Mouse (Mus musculus): ENCODE data around the gene Gfm2. TPM values are rescaled to one million over a fixed set of nuclear protein-coding genes. Genes with fewer than 3 reads are reported as not detected.

Gfm2 gene
- total RNA-seq, 4 experiments from 2014 or later: 51.6 to 61.2 (median 56.9) TPM

DNA sequence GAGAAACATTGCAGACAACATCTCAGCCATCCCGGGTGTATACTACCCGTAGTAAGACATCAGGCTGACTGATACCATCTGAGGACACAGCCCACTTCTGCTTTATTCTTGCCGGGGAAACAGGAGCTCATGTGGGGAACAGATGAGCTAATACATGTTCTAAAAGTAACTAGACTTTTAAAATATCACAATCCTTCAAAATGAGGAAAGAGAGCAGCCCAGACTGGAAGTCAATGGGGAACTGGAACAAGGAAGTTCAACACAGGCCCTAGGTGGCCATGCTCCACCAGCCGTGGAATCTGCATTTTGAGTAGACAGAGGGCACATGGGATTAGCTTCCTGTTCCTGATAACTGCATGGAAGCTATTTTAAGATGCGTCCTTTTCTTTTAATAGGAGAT, 50.0 kb downstream of the Gfm2 start:
- peak; percentile 53 for DNase-seq (ENCODE audit: low spot score)

DNA sequence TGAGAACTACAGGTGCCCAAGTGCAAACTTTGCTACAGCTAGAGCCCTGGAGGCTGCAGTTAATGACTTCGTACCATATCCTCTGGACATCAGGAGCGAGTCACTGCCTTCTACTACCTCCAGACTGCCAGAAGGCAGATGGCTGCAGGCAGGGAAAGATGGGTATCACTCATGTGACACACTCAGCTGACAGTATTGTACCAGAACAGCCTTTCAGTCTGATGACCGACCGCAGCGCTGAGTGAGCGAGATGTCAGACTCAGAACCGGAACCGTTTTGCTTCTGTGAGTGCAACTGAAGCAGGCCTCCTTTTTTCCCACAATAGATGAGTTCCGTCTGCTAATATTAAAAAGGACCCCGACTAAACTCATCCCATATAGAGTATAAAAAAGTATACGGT, 54.9 kb downstream of the Gfm2 start:
- no peak for DNase-seq (ENCODE audit: low spot score)

DNA sequence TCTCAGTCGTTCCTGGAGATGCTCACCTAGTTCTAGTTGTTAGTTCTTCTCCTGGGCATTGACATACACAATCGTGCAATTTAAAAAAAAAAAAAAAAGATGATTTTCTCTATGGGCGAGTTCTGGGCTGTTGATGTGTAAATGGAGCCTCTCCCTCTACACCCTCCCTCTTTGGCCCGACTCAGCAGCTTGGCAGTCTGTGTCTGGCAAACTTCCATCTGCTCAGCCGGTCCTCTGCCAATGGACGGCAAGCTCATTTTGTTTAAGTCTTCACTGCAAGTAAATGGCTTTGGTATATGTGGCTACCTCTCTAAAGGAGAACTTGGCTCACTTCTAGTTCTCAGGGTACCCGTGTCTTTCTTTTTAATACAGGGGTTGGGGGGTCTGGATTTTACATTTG, 55.7 kb downstream of the Gfm2 start:
- DNase-seq (ENCODE audit: low spot score): peak; percentile 66

DNA sequence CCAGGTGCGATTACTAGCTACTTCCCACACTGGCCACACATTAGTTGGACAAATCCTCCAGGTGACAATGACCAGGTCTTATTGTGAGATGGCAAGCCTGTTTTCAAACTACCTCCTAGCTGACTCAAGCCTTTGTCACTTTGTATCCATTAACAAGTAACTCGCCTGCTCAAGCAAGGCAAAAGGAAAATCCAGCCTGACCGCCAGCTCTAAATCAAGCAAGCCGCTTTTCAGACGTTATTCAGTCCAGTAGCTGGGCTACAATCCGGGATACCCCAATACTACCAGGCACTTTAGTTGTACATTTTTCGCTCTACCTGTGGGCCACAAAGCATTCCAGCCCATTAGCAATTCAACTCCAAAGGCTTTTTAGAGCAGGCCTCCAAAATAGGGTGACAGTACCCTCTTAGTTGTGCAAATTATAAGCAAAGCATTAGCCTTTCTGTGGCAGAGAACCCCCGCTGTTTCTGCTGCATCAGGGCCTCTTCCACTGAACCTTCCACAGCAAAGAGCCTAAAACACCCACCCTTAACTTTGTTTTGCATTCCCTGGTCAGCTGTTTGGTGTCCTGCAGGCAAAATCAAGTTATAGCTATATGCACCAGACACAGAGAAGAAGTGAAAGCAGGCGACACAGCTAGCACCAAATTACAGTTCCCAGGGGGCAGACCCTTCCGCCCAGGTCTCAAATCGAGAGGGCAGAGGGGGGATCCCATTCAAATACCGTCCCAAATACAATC, 58.6 kb downstream of the Gfm2 start:
- DNase-seq (ENCODE audit: low spot score): no peak

DNA sequence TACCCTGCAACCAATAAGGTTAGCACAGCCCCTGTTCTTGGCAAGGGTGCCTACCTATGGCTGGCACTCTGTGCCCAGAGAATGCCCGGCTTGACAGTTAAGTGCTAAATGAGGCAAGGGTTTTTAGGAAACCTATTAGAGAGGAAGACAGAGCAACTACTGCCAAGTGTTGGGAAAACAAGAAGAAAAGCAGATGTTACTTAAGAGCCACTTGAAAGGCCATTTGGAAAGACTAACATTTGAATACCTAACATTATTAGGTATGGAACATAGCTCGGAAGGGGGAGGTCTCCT, 59.1 kb downstream of the Gfm2 start:
- no peak for DNase-seq (ENCODE audit: low spot score)

DNA sequence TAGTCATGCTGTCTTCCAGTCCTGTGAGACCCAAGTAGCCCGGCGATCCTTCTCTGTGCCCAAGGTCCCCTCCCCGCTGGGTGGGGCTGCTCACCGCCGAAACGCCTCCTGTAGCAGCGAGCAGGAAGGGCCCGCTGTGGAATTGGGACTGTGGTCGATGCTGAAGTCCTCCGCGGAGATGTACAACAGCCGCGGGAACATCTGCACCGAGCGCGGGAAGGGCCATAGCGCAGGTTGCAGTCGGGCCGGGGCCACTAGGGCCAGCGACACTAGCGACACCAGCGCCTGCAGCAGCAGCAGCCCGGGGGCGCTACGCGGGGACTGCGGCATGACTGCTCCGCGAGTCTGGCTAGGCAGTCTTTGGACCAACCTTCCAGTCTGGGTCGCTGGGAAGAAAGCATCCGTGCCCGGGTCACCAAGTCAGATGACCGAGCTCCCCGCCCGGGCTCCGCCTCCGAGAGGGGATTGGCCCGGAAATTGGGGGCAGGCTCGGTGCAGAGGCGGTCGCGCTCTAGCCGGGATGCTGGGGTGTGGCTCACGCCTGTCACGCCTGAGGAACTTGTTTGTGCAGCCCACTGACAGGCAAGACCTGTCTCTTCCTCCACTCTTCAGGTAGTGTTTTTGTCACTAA, 60.3 kb downstream of the Gfm2 start, which contains the start of gene Hexb:
Gene Hexb (minus strand): TSS at position 426 of the 631 bp plus-strand sequence.
- peak; percentile 97 for DNase-seq (ENCODE audit: low spot score)

DNA sequence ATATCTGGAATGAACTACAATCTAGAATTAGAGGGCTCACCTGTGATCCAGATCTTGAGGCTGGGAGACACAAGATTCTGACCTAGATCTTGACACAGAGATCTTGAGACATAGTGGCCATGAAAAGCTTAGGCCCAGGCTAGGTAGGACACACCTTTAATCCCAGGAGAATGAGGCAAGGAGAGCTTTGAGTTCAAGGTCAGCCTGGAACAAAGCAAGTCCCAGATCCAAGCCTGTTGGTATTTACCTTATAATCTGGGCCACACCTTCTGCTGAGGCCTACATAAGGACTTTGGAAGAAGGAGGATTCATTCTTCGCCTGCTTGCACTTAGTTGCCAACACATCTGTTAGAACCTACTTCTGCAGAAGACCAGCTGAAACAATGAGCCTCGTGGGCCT, 61.4 kb downstream of the Gfm2 start:
- DNase-seq (ENCODE audit: low spot score): no peak

DNA sequence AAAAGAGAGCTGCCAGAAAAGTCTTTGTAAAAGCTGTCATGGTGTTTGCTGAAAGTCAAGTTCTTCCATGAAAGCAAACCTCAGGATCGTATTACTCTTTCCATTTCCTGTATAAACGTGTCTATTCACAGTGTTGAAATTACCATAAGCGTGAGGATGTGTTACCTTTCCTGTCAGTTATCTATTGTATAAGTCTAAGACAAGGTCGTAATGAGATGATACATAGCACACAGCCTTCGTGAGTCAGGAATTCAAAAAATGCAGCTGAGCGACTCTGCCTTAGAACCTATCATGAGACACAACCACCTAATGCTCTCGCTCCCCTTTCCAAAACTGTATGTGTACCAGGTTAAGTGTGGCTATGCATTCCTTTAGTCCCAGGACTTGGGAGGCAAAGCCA, 63.3 kb downstream of the Gfm2 start:
- DNase-seq (ENCODE audit: low spot score): no peak

DNA sequence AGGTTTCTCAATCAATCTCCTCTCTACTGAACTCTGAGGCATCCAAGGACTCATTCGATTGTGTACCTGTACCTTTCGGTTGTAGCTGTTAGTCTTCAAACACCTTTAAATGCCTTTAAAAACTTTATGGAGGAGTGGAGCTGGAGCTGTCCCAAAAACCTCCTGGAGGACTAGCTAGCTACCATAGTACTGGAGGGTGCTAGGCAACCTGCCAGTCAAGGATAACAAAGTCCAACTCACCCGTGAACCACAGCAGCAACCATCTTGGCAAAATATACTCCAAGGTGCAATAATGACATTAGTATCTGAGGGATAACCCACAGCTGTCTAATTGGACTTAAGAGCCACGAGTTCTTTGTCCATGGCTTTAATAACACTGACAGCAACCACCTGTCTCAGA, 64.2 kb downstream of the Gfm2 start:
- no peak for DNase-seq (ENCODE audit: low spot score)

DNA sequence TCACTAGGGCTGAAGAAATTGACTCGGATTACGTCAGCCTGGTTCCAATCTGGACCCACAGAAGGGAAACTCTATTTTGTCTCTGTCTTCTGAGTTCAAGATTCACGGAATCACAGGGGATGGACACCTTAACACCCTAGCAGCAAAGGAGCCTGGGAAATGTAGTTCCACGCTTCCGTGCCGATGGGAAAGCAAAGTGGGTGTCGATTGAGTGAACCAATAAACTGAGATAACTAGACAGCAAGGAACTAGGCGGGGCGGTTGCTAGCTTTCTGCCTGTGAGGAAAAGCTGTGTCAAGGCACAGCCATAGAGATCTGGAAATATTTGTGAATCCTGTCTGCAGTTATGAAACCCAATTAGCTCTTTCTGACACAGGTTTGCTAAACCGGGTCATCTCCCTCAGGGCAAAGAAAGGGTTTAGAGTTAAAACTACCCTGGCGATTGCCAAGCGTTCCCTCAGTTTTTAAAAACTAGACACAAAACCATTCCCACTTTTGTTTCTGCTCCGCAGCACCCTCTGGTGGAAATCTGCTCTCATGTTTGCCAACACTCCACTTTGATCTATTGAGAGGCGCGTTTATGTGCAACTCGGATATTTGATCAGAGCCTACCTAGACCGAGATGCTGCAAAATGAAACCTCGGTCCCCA, 67.4 kb downstream of the Gfm2 start:
- peak; percentile 91 for DNase-seq (ENCODE audit: low spot score)

DNA sequence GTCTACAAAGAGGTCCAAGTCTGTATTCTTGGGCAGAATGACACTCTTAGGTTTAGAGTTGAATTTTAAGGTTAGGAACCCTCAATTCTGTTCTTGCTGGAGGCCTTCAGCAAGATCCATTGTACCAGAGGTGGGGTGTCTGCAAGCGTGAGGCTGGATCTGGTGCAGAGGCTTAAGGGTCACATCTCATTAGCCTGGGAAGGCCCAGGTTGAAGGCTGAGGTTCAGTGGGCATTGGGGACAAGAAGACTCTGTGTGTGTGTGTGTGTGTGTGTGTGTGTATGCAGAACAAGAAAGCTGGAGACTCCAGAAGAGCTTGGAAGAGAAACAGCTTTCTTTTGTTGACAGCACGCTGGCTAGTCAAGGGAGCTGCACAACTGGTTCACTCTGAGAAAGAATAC, 68.3 kb downstream of the Gfm2 start:
- DNase-seq (ENCODE audit: low spot score): no peak

DNA sequence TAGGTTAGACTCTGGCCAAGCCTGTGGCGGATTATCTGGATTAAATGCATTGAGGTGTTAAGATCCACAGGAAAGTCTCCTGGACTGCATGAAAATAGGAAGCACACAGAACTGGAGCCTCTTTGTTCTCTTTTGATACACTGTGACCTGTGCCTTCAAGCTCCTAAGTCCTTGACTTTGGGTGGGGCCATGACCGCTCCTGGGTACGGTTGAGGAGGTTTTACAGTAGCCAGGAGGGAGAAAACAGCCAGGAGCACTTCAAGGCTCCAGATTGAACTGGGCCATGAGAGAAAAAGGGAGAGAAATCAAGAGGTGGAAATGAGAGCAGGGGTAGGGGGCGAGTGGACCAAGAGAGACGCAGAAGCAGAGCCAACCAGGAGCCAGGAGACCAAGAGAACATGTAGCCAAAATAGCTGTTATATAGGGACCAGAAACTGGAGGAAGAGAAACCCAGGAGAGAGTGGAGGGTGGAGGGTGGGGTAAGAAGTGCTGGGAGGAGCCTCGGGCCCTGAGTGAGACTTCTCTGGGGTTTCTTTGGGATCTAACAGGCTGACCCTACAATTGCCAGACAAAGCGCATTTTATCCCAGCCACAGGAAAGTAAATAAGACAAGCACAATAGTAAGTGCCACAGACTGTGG, 69.9 kb downstream of the Gfm2 start:
- no peak for DNase-seq (ENCODE audit: low spot score)

DNA sequence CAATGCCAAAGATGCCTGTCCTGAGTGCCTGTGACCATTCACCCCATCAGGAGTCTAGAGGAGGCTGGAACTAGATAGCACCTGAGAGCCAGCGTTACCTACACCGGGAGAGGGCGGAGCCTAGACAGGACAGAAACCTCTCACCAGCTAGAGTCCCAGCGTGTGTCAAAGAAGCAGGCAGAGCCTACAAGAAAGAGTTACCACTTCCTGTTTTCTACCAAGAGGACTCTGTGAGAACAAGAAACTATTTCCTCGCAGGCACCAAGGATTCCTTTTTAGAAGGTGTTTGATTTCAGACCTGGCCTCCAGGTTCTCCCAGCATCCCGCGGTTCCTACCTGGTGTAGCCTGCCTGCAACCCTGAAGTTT, 70.4 kb downstream of the Gfm2 start:
- no peak for DNase-seq (ENCODE audit: low spot score)

DNA sequence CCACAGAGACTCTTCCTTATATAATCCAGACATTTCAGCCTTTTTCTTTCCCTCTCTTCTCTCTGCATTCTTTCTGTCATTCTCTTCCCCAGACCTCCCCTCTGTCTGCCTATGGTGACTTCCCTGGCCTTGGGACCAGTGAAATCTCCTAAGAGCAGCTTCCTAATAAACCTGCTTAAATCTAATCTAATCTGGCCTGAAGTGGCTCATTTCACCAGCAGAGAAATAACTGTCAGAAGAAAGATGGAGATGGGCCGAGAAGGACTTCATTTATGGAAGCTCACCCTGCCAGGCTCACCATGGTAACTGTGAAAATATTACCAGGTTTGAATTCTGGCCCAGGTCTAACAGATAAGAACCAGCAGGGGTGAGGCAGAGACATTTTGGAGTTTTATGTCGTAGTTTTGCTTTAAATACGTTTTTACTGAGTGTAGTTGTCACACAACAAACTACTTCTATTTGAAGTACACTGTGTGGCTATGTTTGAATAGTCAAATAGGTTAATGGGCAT, 70.8 kb downstream of the Gfm2 start:
- no peak for DNase-seq (ENCODE audit: low spot score)

DNA sequence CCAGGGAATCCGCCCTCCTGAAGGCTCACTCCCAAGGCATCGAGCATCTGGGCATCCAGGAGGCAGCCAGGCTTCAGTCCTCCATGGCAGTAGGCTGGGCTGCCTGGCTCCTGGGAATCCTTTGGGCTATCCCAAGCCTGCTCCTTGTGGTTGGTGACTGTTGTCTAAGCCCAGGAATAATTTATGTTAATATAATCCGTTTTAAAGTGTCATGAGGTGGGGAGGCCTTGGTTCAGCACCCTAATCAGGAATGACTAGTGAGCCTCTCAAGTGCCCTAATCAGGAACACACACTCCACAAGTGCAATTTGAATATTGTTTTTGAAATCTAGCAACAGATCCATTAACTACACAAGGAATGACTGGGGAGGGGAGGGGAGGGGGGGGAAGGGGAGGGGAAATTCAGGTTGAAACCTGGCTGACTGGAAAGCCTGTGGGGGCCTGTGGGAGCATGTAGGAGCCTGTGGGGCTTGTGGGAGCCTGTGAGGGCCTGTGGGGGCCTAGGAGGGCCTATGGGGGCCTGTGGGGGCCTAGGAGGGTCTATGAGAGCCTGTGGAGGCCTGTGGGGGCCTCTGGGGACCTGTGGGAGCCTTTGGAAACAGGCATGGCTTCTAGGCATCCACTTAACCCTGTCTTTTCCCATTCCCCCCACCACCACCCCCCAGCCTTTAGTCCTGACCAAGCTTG, 77.0 kb downstream of the Gfm2 start:
- no peak for DNase-seq (ENCODE audit: low spot score)

DNA sequence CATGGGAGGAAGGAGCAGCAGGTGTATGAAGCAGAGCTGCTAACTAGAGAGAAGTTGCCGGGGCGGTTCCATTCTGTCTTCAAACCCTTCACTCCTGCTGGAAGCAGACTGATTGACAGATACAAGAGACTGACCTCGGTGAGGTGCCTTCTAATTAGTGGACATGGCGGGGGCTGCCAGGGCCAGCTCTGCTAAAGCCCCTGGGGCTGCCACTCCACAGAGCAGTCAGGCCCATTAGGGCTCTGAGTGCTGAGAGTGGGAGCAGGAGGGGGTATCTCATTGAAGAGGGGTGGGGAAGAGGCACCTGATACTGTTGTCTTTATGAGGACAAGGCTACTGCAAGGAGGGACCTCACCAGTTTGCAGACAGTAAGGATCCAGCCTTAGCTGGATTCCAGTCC, 77.8 kb downstream of the Gfm2 start:
- no peak for DNase-seq (ENCODE audit: low spot score)

DNA sequence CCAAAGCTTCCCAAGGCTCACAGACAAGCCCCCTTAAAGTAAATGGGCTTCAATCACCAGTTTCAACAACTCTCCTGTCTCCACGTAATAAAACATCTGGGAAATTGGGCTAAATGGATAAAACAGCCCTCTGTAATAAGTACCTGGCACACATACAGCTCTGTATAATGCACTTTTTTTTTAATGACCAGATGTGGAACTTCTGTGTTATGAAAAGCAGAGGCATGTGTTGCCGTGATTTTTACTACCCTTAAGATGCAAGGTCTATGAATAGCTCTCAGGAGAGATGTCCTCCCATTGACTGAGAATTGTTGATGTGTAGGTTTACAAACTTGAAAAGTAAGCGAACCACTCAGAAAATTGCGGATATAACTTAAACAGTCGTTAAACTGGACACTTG, 78.5 kb downstream of the Gfm2 start:
- DNase-seq (ENCODE audit: low spot score): no peak

DNA sequence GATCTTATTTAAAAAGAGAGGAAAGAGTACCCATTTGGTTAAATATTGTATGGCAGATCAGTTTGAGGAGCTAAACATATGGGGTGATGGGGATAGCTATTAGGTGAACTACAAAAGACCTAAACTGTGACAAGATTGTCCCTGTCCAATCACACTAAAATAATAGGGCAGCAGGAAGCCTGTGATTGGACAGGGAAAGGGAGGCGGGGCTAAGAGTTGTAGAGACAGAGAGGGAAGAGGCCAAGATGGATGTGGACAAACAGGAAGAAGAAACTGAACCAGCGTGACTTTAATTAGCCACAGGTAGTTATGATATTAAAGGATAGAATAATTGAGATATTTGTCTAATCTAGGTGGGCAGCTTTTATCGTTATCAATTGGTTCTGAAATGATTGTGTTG, 82.3 kb downstream of the Gfm2 start:
- DNase-seq (ENCODE audit: low spot score): no peak

DNA sequence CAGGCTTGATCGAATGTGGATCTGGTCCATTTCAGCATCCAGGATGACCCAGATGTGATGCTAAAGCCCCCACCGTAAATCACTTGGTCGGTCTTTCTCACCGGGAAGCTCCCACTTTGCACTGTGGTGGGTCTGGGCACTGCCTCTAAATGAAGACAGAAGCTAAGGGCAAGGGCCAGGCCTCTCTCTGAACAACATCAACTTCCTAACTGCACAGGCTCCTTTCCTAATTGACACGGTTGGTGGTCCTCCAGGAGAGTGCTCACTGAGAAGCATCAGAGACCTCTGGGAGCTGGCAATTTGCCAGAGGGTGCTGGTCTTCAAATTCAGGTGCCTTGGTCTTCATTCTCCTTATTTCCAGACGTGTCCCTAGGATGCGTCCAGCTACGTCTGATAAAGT, 86.1 kb downstream of the Gfm2 start:
- no peak for DNase-seq (ENCODE audit: low spot score)

DNA sequence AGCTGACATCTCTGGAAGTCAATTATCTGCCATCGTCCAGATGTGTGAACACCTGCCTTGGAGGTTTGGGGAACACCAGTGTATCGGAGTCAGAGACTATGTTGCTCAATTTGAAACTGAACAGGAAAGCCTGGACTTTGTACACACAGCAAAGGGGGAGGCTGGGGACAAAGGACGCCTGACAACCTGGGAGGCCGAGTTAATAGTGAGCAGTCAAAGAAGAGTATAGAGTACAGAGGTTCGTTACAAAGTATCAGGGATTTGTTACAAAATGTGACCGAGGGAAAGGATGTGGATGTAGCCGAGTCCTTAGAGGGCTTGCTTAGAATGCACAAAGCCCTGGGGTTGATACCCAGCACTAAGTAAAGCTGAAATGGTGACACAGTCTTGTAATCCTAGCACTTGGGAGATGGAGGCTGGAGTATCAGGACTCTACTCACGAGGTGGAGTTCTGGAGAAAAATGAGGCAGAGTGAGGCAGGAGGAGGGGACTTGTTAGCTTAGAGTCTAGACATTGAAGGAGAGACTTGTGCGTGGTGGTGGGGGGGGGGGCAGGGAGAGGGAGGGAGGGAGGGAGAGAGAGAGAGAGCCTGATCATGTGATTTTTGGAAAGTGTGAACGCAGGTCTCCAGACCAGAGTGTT, 86.7 kb downstream of the Gfm2 start:
- DNase-seq (ENCODE audit: low spot score): no peak

DNA sequence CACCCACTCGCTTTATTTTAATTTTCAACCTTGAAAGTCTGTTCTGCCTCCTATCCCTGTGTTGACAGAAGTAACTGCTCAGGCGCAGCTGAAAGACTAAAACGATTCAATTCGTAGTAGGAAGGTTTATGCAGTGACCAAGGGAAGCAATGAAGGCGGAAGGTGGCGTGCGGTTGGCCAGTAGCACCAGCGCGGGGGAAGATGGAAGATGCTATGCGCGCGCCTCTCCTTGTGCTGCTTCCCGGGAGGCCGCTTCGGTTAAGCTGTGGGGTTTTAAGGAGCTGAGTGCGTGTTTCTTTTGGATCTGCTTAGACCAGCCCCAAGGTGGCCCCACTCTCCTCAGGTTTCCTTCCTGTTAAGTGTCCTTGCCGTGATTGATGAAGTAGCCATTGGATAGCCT, 87.4 kb downstream of the Gfm2 start:
- no peak for DNase-seq (ENCODE audit: low spot score)

DNA sequence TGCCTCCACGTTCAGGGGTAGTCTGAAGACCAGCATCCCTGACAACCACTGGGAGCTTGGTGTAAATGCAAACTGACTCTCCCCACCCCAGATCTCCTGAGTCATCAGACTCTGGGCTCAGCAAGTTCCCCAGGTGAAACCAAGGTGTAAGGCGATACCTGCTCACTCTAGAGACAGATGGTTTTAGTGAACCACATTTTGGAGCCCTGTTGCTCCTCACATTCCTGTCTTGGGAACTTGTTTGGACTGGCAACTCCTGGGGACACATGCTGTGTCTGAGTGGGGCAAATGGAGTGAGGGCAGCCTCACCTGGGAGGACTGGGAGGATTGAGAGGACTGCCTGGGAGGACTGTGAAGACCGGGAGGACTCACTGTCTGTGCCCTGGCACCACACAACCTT, 90.1 kb downstream of the Gfm2 start:
- DNase-seq (ENCODE audit: low spot score): no peak

Data from heart, adult 8-10 months (tissue).